Mouse (Mus musculus) MEL (cell line): Measurements from ENCODE around the gene Spef2. TPM values are rescaled to one million over a fixed set of nuclear protein-coding genes. Genes with fewer than 3 reads are reported as not detected.

Source experiments
- DNase-seq: peaks from one replicate; pipeline ENCODE4 v3.0.0; 2011; ENCODE audit warnings: low read depth, low spot score
- H3K27ac ChIP-seq: 2 replicates; pipeline ENCODE4 v1.5.1; 2012; ENCODE audit warnings: low read depth, mild to moderate bottlenecking, control low read depth, low read length, moderate library complexity; ENCODE audit not compliant: control insufficient read depth
- H3K27me3 ChIP-seq, 2 experiments: fragments of 150-350 bp in 1 of 2; sonication (generic) in 1 of 2; 2 replicates each; pipeline ENCODE4 v1.6.1; 2012; ENCODE audit warnings: low read length in 2 of 2, mild to moderate bottlenecking in 2 of 2, improper control_type of control experiment in 1 of 2, moderate library complexity in 1 of 2; ENCODE audit not compliant: insufficient read depth in 2 of 2, control insufficient read depth in 1 of 2
- H3K36me3 ChIP-seq, 2 experiments: 2 replicates each; pipeline ENCODE4 v1.6.1; 2012 to 2014; ENCODE audit warnings: low read length in 2 of 2, improper control_type of control experiment in 1 of 2, inconsistent platforms in 1 of 2, mild to moderate bottlenecking in 1 of 2; ENCODE audit not compliant: insufficient read depth in 2 of 2, control insufficient read depth in 1 of 2
- H3K4me1 ChIP-seq, 2 experiments: fragments of 150-350 bp in 1 of 2; sonication (generic) in 1 of 2; 2 replicates each; pipeline ENCODE4 v1.6.1; 2012; ENCODE audit warnings: low read length in 2 of 2, improper control_type of control experiment in 1 of 2, mild to moderate bottlenecking in 1 of 2; ENCODE audit not compliant: insufficient read depth in 2 of 2, control insufficient read depth in 1 of 2
- H3K4me3 ChIP-seq, 2 experiments: fragments of 150-350 bp in 1 of 2; sonication (generic) in 1 of 2; 2 replicates each; pipeline ENCODE4 v1.5.1; 2012; ENCODE audit warnings: low read depth in 2 of 2, low read length in 2 of 2, mild to moderate bottlenecking in 2 of 2, moderate library complexity in 2 of 2, control low read depth in 1 of 2, improper control_type of control experiment in 1 of 2; ENCODE audit not compliant: control insufficient read depth in 1 of 2, insufficient read depth in 1 of 2
- H3K79me2 ChIP-seq: 2 replicates; pipeline ENCODE4 v1.6.1; 2012; ENCODE audit warnings: mild to moderate bottlenecking, low read length, moderate library complexity; ENCODE audit not compliant: control insufficient read depth, poor library complexity, insufficient read depth
- H3K9ac ChIP-seq: 2 replicates; pipeline ENCODE4 v1.6.1; 2012; ENCODE audit warnings: low read depth, mild to moderate bottlenecking, control low read depth, low read length, moderate library complexity; ENCODE audit not compliant: control insufficient read depth, poor library complexity, severe bottlenecking
- H3K9me3 ChIP-seq: fragments of 150-350 bp; sonication (generic); replicated peaks from 2 replicates; pipeline ENCODE4 v1.6.1; 2012; ENCODE audit warnings: mild to moderate bottlenecking, low read length, improper control_type of control experiment, moderate library complexity; ENCODE audit not compliant: insufficient read depth
- CHD1 ChIP-seq: IDR thresholded peaks from 2 replicates; pipeline ENCODE4 v1.6.1; 2012; ENCODE audit warnings: low read depth, mild to moderate bottlenecking, inconsistent platforms, low read length, improper control_type of control experiment
- E2F4 ChIP-seq: IDR thresholded peaks from 2 replicates; pipeline ENCODE4 v1.6.1; 2011; ENCODE audit warnings: low read depth, low read length, improper control_type of control experiment, borderline replicate concordance
- EP300 ChIP-seq, 2 experiments: IDR thresholded peaks; 2 replicates each; pipeline ENCODE4 v1.6.1; 2011; ENCODE audit warnings: improper control_type of control experiment in 2 of 2, low read length in 2 of 2, low read depth in 1 of 2, mild to moderate bottlenecking in 1 of 2
- GATA1 ChIP-seq: IDR thresholded peaks from 2 replicates; pipeline ENCODE4 v1.6.1; 2011; ENCODE audit warnings: low read depth, low read length, improper control_type of control experiment
- JUND ChIP-seq: IDR thresholded peaks from 2 replicates; pipeline ENCODE4 v1.6.1; 2011; ENCODE audit warnings: low read depth, mild to moderate bottlenecking, improper control_type of control experiment, low read length
- MAZ ChIP-seq: IDR thresholded peaks from 2 replicates; pipeline ENCODE4 v1.6.1; 2012; ENCODE audit warnings: low read depth, mild to moderate bottlenecking, inconsistent platforms, low read length, improper control_type of control experiment
- MEF2A ChIP-seq: IDR thresholded peaks from 2 replicates; pipeline ENCODE4 v1.6.1; 2014; ENCODE audit warnings: low read depth, mild to moderate bottlenecking, inconsistent platforms, low read length, improper control_type of control experiment; ENCODE audit not compliant: poor library complexity, insufficient replicate concordance, severe bottlenecking; ENCODE audit errors: extremely low read depth
- POLR2AphosphoS5 ChIP-seq: IDR thresholded peaks from 2 replicates; pipeline ENCODE4 v1.6.1; 2012; ENCODE audit warnings: low read depth, borderline replicate concordance, mild to moderate bottlenecking, inconsistent platforms, low read length, moderate library complexity, mixed read lengths
- RAD21 ChIP-seq: IDR thresholded peaks from 2 replicates; pipeline ENCODE4 v1.6.1; 2011; ENCODE audit warnings: mild to moderate bottlenecking, low read depth, low read length, improper control_type of control experiment
- RCOR1 ChIP-seq: IDR thresholded peaks from 2 replicates; pipeline ENCODE4 v1.6.1; 2012; ENCODE audit warnings: low read depth, mild to moderate bottlenecking, inconsistent platforms, low read length, improper control_type of control experiment
- SIN3A ChIP-seq: IDR thresholded peaks from 2 replicates; pipeline ENCODE4 v1.6.1; 2012; ENCODE audit warnings: low read length, improper control_type of control experiment, inconsistent platforms
- TAL1 ChIP-seq: IDR thresholded peaks from 2 replicates; pipeline ENCODE4 v1.6.1; 2012; ENCODE audit warnings: mild to moderate bottlenecking, inconsistent platforms, low read length, moderate library complexity, mixed read lengths
- TBP ChIP-seq: IDR thresholded peaks from 2 replicates; pipeline ENCODE4 v1.8.0; 2011; ENCODE audit warnings: low read depth, low read length, improper control_type of control experiment
- TCF12 ChIP-seq: IDR thresholded peaks from 2 replicates; pipeline ENCODE4 v1.6.1; 2014; ENCODE audit warnings: low read depth, mild to moderate bottlenecking, inconsistent platforms, low read length, improper control_type of control experiment, moderate library complexity
- USF1 ChIP-seq: IDR thresholded peaks from 2 replicates; pipeline ENCODE4 v1.6.1; 2014; ENCODE audit warnings: low read depth, mild to moderate bottlenecking, inconsistent platforms, low read length, improper control_type of control experiment, moderate library complexity
- USF2 ChIP-seq, 2 experiments: IDR thresholded peaks; 2 replicates each; pipeline ENCODE4 v1.6.1; 2011 to 2012; ENCODE audit warnings: improper control_type of control experiment in 2 of 2, low read length in 2 of 2, borderline replicate concordance in 1 of 2, inconsistent platforms in 1 of 2, low read depth in 1 of 2, mild to moderate bottlenecking in 1 of 2; ENCODE audit not compliant: insufficient read depth in 1 of 2
- ZC3H11A ChIP-seq: IDR thresholded peaks from 2 replicates; pipeline ENCODE4 v1.6.1; 2012; ENCODE audit warnings: low read depth, mild to moderate bottlenecking, inconsistent platforms, low read length, improper control_type of control experiment
- polyA plus RNA-seq, 2 experiments: library from polyadenylated mRNA; stranded (reverse) in 1 of 2; unstranded in 1 of 2; fragments of >175 nt in 1 of 2; fragments of >200 nt in 1 of 2; gene quantifications; 2 replicates each; pipeline versions ENCODE4 v1.2.1 to v1.2.4; 2012; ENCODE audit warnings: low replicate concordance in 2 of 2, low read depth in 1 of 2; ENCODE audit not compliant: insufficient read length in 2 of 2, insufficient read depth in 1 of 2, missing spikeins in 1 of 2
- total RNA-seq: library from RNA; depleted of rRNA; stranded (reverse); fragments of 300-350 nt; gene quantifications from 2 replicates; pipeline ENCODE4 v1.2.3, GENCODE M21; 2012

Gene Spef2
- total and polyA plus RNA-seq, 3 experiments = 0.08 TPM; not detected in 2

- Histone ChIP-seq H3K36me3 (no peaks in the 10 kb centered on the region), H3K9me3 (no peaks in the 10 kb centered on the region), H3K4me1 (no peaks in the 10 kb centered on the region), H3K4me3 (no peak overlapping the region), H3K9ac (no peak overlapping the region), H3K27ac (no peak overlapping the region), H3K79me2 (no peaks in the 10 kb centered on the region), H3K27me3 (peaks cover 0 to 1% of the 10 kb centered on the region in 2 experiments; a peak in 3 of 4 replicates)
- TF ChIP-seq ZC3H11A = no peak
- TF ChIP-seq TAL1 = no peak
- peak in 1 of 2 experiments; percentile 54; a peak in 2 of 4 replicates for TF ChIP-seq EP300 (IDR thresholded peaks at IDR 0.05; ENCODE audit: low read depth in 1 of 2, low read length in 2 of 2)
- TF ChIP-seq GATA1 = peak; percentile 63
- TF ChIP-seq MAZ = no peak
- TF ChIP-seq RCOR1 = peak; percentile 41; the same call in 1 of the 2 replicates
- peak; percentile 24; the same call in 1 of the 2 replicates for TF ChIP-seq USF1
- TF ChIP-seq E2F4 = no peak
- 0 out of 2 replicates have a peak, but pooled peaks have one; percentile 17 for TF ChIP-seq TBP
- peak; percentile 60 for DNase-seq
Measured at GRCm38 (mm10) chr15:9533356-9533902, 215.2 kb downstream of the Spef2 start.

GRCm38 (mm10) chr15:9530076-9530475 lies 218.6 kb downstream of the Spef2 start, which contains the start of gene Il7r:
Gene Il7r, minus strand, starts transcription at chr15:9530176.
- no peak within 1 kb of the TSS for H3K9ac ChIP-seq
- H3K4me1 ChIP-seq = no peaks in the 10 kb centered on the region
- no peak for DNase-seq
- no peak within 1 kb of the TSS for H3K4me3 ChIP-seq
- no peaks in the 10 kb centered on the region for H3K9me3 ChIP-seq
- H3K79me2 ChIP-seq = no peaks in the 10 kb centered on the region
- no peak within 1 kb of the TSS for H3K27ac ChIP-seq
- no peak for TF ChIP-seq MEF2A
- TF ChIP-seq RAD21 = no peak
- no peak for TF ChIP-seq USF1
- no peak for TF ChIP-seq JUND
- TF ChIP-seq SIN3A = no peak
- no peak for TF ChIP-seq USF2 (IDR thresholded peaks at IDR 0.05; ENCODE audit: borderline replicate concordance in 1 of 2, insufficient read depth in 1 of 2, low read depth in 1 of 2, low read length in 2 of 2)
- TF ChIP-seq CHD1 = no peak
- no peak for TF ChIP-seq EP300 (IDR thresholded peaks at IDR 0.05; ENCODE audit: low read depth in 1 of 2, low read length in 2 of 2)
- TF ChIP-seq POLR2AphosphoS5 = no peak
- TF ChIP-seq TCF12 = no peak
- TF ChIP-seq TAL1 = no peak
- no peaks in the 10 kb centered on the region for H3K36me3 ChIP-seq
- peaks cover 0 to 1% of the 10 kb centered on the region in 2 experiments; a peak in 3 of 4 replicates for H3K27me3 ChIP-seq
